Mouse (Mus musculus) C2C12 (cell line): ENCODE measurements at regions not wholly inside any gene's neighbourhood (a gene's known extent, or its start where the extent isn't known, plus 50 kb on each side); places are given as distances from the start of the nearest gene placed in this dataset.

Source experiments
- H3K27me3 ChIP-seq: one replicate; pipeline ENCODE4 v1.6.1; 2011; ENCODE audit not compliant: control insufficient read depth, insufficient read depth, insufficient read length
- H3K36me3 ChIP-seq: one replicate; pipeline ENCODE4 v1.6.1; 2011; ENCODE audit not compliant: control insufficient read depth, insufficient read depth
- H3K4me3 ChIP-seq: one replicate; pipeline ENCODE4 v1.5.1; 2011; ENCODE audit warnings: mild to moderate bottlenecking, control low read depth; ENCODE audit not compliant: poor library complexity, insufficient read depth, severe bottlenecking
- H3K79me2 ChIP-seq: one replicate; pipeline ENCODE4 v1.6.1; 2011; ENCODE audit not compliant: control insufficient read depth, insufficient read depth
- H3K79me3 ChIP-seq: one replicate; pipeline ENCODE4 v1.6.1; 2011; ENCODE audit warnings: low read depth, control low read depth
- H3ac ChIP-seq: one replicate; pipeline ENCODE3; 2011; ENCODE audit warnings: low read depth; ENCODE audit not compliant: control insufficient read depth, insufficient read length
- CEBPB ChIP-seq: IDR thresholded peaks from one replicate; pipeline ENCODE4 v1.6.1; 2011; ENCODE audit warnings: low read depth, mild to moderate bottlenecking, control low read depth, moderate library complexity
- CTCF ChIP-seq: IDR thresholded peaks from one replicate; pipeline ENCODE4 v1.5.1; 2011; ENCODE audit not compliant: control insufficient read depth, insufficient read depth, insufficient read length
- FOSL1 ChIP-seq: IDR thresholded peaks from one replicate; pipeline ENCODE4 v1.8.0; 2011; ENCODE audit warnings: mild to moderate bottlenecking, low read length; ENCODE audit not compliant: poor library complexity, insufficient read depth, severe bottlenecking
- MAX ChIP-seq: IDR thresholded peaks from one replicate; pipeline ENCODE4 v1.6.1; 2011; ENCODE audit warnings: mild to moderate bottlenecking, control low read depth
- MYOD1 ChIP-seq: IDR thresholded peaks from one replicate; pipeline ENCODE4 v1.6.1; 2011; ENCODE audit warnings: low read depth; ENCODE audit not compliant: control insufficient read depth, insufficient read length
- MYOG ChIP-seq: IDR thresholded peaks from one replicate; pipeline ENCODE4 v1.6.1; 2011; ENCODE audit not compliant: control insufficient read depth, insufficient read length; ENCODE audit errors: extremely low read depth
- USF1 ChIP-seq: IDR thresholded peaks from one replicate; pipeline ENCODE4 v1.6.1; 2011; ENCODE audit warnings: low read depth, mild to moderate bottlenecking, control low read depth, moderate library complexity

- no peak overlapping the region for H3ac ChIP-seq
- no peaks in the 10 kb centered on the region for H3K36me3 ChIP-seq
- no peaks in the 10 kb centered on the region for H3K79me3 ChIP-seq
- TF ChIP-seq MYOG (no peak), MAX (no peak), FOSL1 (no peak), CEBPB (no peak), CTCF (no peak), MYOD1 (no peak), USF1 (no peak)
- H3K27me3 ChIP-seq: peaks cover 3% of the 10 kb centered on the region
- no peaks in the 10 kb centered on the region for H3K79me2 ChIP-seq
- no peak overlapping the region for H3K4me3 ChIP-seq
Measured at GRCm38 (mm10) chr3:9938651-9939050, 149.3 kb upstream of the Gm9833 start.

GRCm38 (mm10) chr3:9942631-9943030 lies 145.3 kb upstream of the Gm9833 start:
- Histone ChIP-seq H3K79me2 (no peaks in the 10 kb centered on the region), H3K4me3 (no peak overlapping the region), H3K27me3 (no peaks in the 10 kb centered on the region), H3K79me3 (no peaks in the 10 kb centered on the region), H3K36me3 (no peaks in the 10 kb centered on the region), H3ac (no peak overlapping the region)
- TF ChIP-seq MYOD1 (no peak), CEBPB (no peak), CTCF (no peak), MYOG (no peak), MAX (no peak), USF1 (no peak), FOSL1 (no peak)

- Histone ChIP-seq H3K4me3 (no peak overlapping the region), H3K27me3 (no peaks in the 10 kb centered on the region), H3K79me3 (no peaks in the 10 kb centered on the region)
Measured at GRCm38 (mm10) chr3:9947357-9948065, 140.4 kb upstream of the Gm9833 start.

GRCm38 (mm10) chr3:9948114-9948513 lies 139.8 kb upstream of the Gm9833 start:
- Histone ChIP-seq H3K27me3 (no peaks in the 10 kb centered on the region), H3K36me3 (no peaks in the 10 kb centered on the region), H3K4me3 (no peak overlapping the region), H3K79me2 (no peaks in the 10 kb centered on the region), H3K79me3 (no peaks in the 10 kb centered on the region), H3ac (no peak overlapping the region)
- TF ChIP-seq CTCF (no peak), MAX (no peak), USF1 (no peak), MYOD1 (no peak), FOSL1 (no peak), MYOG (no peak), CEBPB (no peak)

More at GRCm38 (mm10) chr3:9947357-9948065, 140.4 kb upstream of the Gm9833 start:
- H3K79me2 ChIP-seq: no peaks in the 10 kb centered on the region
- no peaks in the 10 kb centered on the region for H3K36me3 ChIP-seq
- no peak overlapping the region for H3ac ChIP-seq
- TF ChIP-seq CTCF (peak; percentile 69), FOSL1 (no peak), CEBPB (no peak), MYOG (no peak), MYOD1 (no peak)

- H3K79me3 ChIP-seq: no peaks in the 10 kb centered on the region
Measured at GRCm38 (mm10) chr3:9957870-9958269, 130.0 kb upstream of the Gm9833 start.

More at GRCm38 (mm10) chr3:9957870-9958269, 130.0 kb upstream of the Gm9833 start:
- Histone ChIP-seq H3K27me3 (no peaks in the 10 kb centered on the region), H3K4me3 (no peak overlapping the region), H3ac (no peak overlapping the region), H3K79me2 (no peaks in the 10 kb centered on the region), H3K36me3 (no peaks in the 10 kb centered on the region)
- TF ChIP-seq CTCF: no peak
- TF ChIP-seq MAX: no peak
- no peak for TF ChIP-seq CEBPB
- TF ChIP-seq FOSL1: no peak
- no peak for TF ChIP-seq MYOG
- TF ChIP-seq MYOD1: no peak
- TF ChIP-seq USF1: no peak
